Mouse (Mus musculus): Measurements from ENCODE around the gene Grn. TPM values are rescaled to one million over a fixed set of nuclear protein-coding genes. Genes with fewer than 3 reads are reported as not detected.

Gene Grn
- 134 TPM for polyA plus RNA-seq (2014; fragmentation: Illumina TruSeq; extraction: RNeasy Lipid Tissue Mini Kit (QIAGEN cat#74804); ENCODE audit: insufficient read depth, low read depth, low replicate concordance)

GRCm38 (mm10) chr11:102430121-102431017 is at the start of gene Grn:
TSS of gene Grn (plus strand) at chr11:102430315.

GRCm38 (mm10) chr11:102393238-102393634 is 36.9 kb upstream of the Grn start, which contains the start of gene Rundc3a:
TSS of gene Rundc3a (plus strand) at chr11:102393403.

GRCm38 (mm10) chr11:102407834-102408215 is 22.3 kb upstream of the Grn start, which contains the start of gene Slc25a39:
TSS of gene Slc25a39 (minus strand) at chr11:102407946.

GRCm38 (mm10) chr11:102447497-102447896 is 17.4 kb downstream of the Grn start, which contains the start of gene Fam171a2:
TSS of gene Fam171a2 (minus strand) at chr11:102447682.

GRCm38 (mm10) chr11:102469648-102470357 is 39.7 kb downstream of the Grn start, which contains the start of gene Itga2b:
TSS of gene Itga2b (minus strand) at chr11:102470122.

Other genes starting within 250 kb of the Grn start
- 14.7 TPM for gene Lsm12, start 245.0 kb upstream of the Grn start, polyA plus RNA-seq (2014; fragmentation: Illumina TruSeq; extraction: RNeasy Lipid Tissue Mini Kit (QIAGEN cat#74804); ENCODE audit: insufficient read depth, low read depth, low replicate concordance)
- 23.3 TPM for gene G6pc3, start 240.7 kb upstream of the Grn start, polyA plus RNA-seq (2014; fragmentation: Illumina TruSeq; extraction: RNeasy Lipid Tissue Mini Kit (QIAGEN cat#74804); ENCODE audit: insufficient read depth, low read depth, low replicate concordance)
- 49.2 TPM for gene Hdac5, start 200.1 kb upstream of the Grn start, polyA plus RNA-seq (2014; fragmentation: Illumina TruSeq; extraction: RNeasy Lipid Tissue Mini Kit (QIAGEN cat#74804); ENCODE audit: insufficient read depth, low read depth, low replicate concordance)
- not detected for gene BC030867, start 181.4 kb upstream of the Grn start, polyA plus RNA-seq (2014; fragmentation: Illumina TruSeq; extraction: RNeasy Lipid Tissue Mini Kit (QIAGEN cat#74804); ENCODE audit: insufficient read depth, low read depth, low replicate concordance)
- not detected for gene Asb16, start 161.6 kb upstream of the Grn start, polyA plus RNA-seq (2014; fragmentation: Illumina TruSeq; extraction: RNeasy Lipid Tissue Mini Kit (QIAGEN cat#74804); ENCODE audit: insufficient read depth, low read depth, low replicate concordance)
- gene Tmub2, start 145.4 kb upstream of the Grn start, polyA plus RNA-seq (2014; fragmentation: Illumina TruSeq; extraction: RNeasy Lipid Tissue Mini Kit (QIAGEN cat#74804); ENCODE audit: insufficient read depth, low read depth, low replicate concordance), result 29.4 TPM
- gene Atxn7l3, start 133.7 kb upstream of the Grn start, polyA plus RNA-seq (2014; fragmentation: Illumina TruSeq; extraction: RNeasy Lipid Tissue Mini Kit (QIAGEN cat#74804); ENCODE audit: insufficient read depth, low read depth, low replicate concordance), result 19.6 TPM
- gene Ubtf, start 110.6 kb upstream of the Grn start, polyA plus RNA-seq (2014; fragmentation: Illumina TruSeq; extraction: RNeasy Lipid Tissue Mini Kit (QIAGEN cat#74804); ENCODE audit: insufficient read depth, low read depth, low replicate concordance), result 47.0 TPM
- gene Slc4a1, start 64.1 kb upstream of the Grn start, polyA plus RNA-seq (2014; fragmentation: Illumina TruSeq; extraction: RNeasy Lipid Tissue Mini Kit (QIAGEN cat#74804); ENCODE audit: insufficient read depth, low read depth, low replicate concordance), result 0.11 TPM
- 1.3 TPM for gene Rundc3a, start 36.9 kb upstream of the Grn start, polyA plus RNA-seq (2014; fragmentation: Illumina TruSeq; extraction: RNeasy Lipid Tissue Mini Kit (QIAGEN cat#74804); ENCODE audit: insufficient read depth, low read depth, low replicate concordance)
- 98.9 TPM for gene Slc25a39, start 22.4 kb upstream of the Grn start, polyA plus RNA-seq (2014; fragmentation: Illumina TruSeq; extraction: RNeasy Lipid Tissue Mini Kit (QIAGEN cat#74804); ENCODE audit: insufficient read depth, low read depth, low replicate concordance)
- 1.7 TPM for gene Fam171a2, start 17.4 kb downstream of the Grn start, polyA plus RNA-seq (2014; fragmentation: Illumina TruSeq; extraction: RNeasy Lipid Tissue Mini Kit (QIAGEN cat#74804); ENCODE audit: insufficient read depth, low read depth, low replicate concordance)
- gene Itga2b, start 39.8 kb downstream of the Grn start, polyA plus RNA-seq (2014; fragmentation: Illumina TruSeq; extraction: RNeasy Lipid Tissue Mini Kit (QIAGEN cat#74804); ENCODE audit: insufficient read depth, low read depth, low replicate concordance), result 6.9 TPM
- 5.2 TPM for gene Gpatch8, start 126.1 kb downstream of the Grn start, polyA plus RNA-seq (2014; fragmentation: Illumina TruSeq; extraction: RNeasy Lipid Tissue Mini Kit (QIAGEN cat#74804); ENCODE audit: insufficient read depth, low read depth, low replicate concordance)
- gene Gm11627, start 149.1 kb downstream of the Grn start, polyA plus RNA-seq (2014; fragmentation: Illumina TruSeq; extraction: RNeasy Lipid Tissue Mini Kit (QIAGEN cat#74804); ENCODE audit: insufficient read depth, low read depth, low replicate concordance), result 9.5 TPM
- gene Fzd2, start 174.1 kb downstream of the Grn start, polyA plus RNA-seq (2014; fragmentation: Illumina TruSeq; extraction: RNeasy Lipid Tissue Mini Kit (QIAGEN cat#74804); ENCODE audit: insufficient read depth, low read depth, low replicate concordance), result 8.9 TPM
- not detected for gene Meioc, start 233.4 kb downstream of the Grn start, polyA plus RNA-seq (2014; fragmentation: Illumina TruSeq; extraction: RNeasy Lipid Tissue Mini Kit (QIAGEN cat#74804); ENCODE audit: insufficient read depth, low read depth, low replicate concordance)